Mouse (Mus musculus) adrenal gland (tissue): Measurements from ENCODE around the gene Gm14781.
"Not testable (repeated sequence)": the region's sequence is repeated elsewhere in the genome, so short reads cannot be mapped to it uniquely, and the experiment has no call there.

Experiments used
- intact Hi-C: fragments of 180-260 bp; cut with DNase I; formaldehyde crosslinking; loops from one replicate; pipeline ENCODE4 v1.15.1; 2025
- long read RNA-seq, 2 experiments: library from polyadenylated mRNA; unstranded; transcript quantifications; one replicate each; pipeline ENCODE4 v2.0.0; 2020; ENCODE audit warnings: borderline replicate concordance in 1 of 2; ENCODE audit not compliant: insufficient replicate concordance in 1 of 2

Gene Gm14781
- long read RNA-seq, experiment 1, result 0 reads
- long read RNA-seq, experiment 2, result 0 reads

- intact Hi-C loops, result not testable (repeated sequence)
These were observed at the start of gene Gm14781 for GRCm38 (mm10) chrX:91631894-91632293. Gm14781 (plus strand) TSS chrX:91632194.

GRCm38 (mm10) chrX:91654964-91655575, 23.1 kb downstream of the Gm14781 start:
- intact Hi-C loops, result loop anchor here (5.0 kb wide), 1 partner anchor 102 kb away; no protein-coding TSS in a partner anchor
